Mouse (Mus musculus) left cerebral cortex, postnatal 4 days (tissue): ENCODE measurements at regions not wholly inside any gene's neighbourhood (a gene's known extent, or its start where the extent isn't known, plus 50 kb on each side); places are given as distances from the start of the nearest gene placed in this dataset.

Experiments
- DNase-seq: peaks from one replicate; pipeline ENCODE4 v3.0.0-alpha.2; 2022
- intact Hi-C: fragments of 180-260 bp; cut with DNase I; formaldehyde crosslinking; loops from one replicate; pipeline ENCODE4 v1.15.1; 2025

GRCm38 (mm10) chrX:122165179-122165578 is 232.0 kb downstream of the Nap1l3 start:
- no peak for DNase-seq
- intact Hi-C loops, result loop anchor here (5.0 kb wide), 1 partner anchor 1873 kb away; the partner anchor contains the start of gene Pcdh11x
